Comparison of ENCODE assay signal across 8 mouse cellular contexts in the genomic region with DNA sequence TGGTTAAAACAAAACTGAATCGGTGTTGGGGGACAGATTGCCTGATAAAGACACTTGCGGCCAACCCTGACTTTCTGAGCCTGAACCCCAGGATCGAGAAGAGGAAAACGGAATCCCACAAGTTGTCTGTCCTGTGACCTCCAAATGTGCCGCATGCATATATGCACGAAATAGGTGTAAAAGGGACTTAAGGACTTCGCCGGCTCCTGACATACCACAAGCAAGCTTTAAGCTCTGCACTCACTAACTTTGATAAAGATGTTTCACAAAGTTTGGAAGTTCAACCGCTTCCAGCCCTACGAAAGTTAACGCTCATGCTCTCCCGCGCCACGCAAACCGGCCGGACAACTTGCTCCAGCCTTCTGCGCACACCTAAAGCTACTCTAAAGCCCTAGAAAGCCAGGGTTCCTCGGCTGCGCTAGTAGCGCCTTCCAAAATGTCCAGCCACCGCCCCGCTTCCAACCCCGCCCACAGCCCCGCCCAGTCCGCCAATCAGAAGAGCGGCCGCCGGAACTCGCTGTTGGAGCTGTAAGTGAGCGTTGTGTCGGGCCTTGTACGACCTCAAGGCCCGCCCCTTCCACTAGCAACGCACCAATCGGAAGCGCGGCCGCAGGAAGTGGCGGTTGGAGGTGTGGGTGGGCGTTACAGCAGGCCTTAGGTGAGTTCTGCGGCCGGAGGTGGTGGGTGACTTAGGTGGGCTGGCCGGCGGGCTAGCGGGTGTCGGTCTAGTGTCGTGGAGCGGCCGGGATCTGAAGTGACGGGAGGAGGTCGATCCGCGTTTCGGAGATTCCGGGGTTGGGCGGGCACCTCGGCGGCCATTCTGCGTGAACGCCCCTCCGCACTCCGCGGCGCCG. TPM values are rescaled to one million over a fixed set of nuclear protein-coding genes. Genes with fewer than 3 reads are reported as not detected.
DNase-seq lines count a peak whose midpoint lies in the region; ATAC-seq lines count a peak whose summit lies in the region.

Gene Supt20 (plus strand): TSS at position 606 of the 854 bp plus-strand sequence.

- peak; percentile 97 for DNase-seq in CD4-positive, CD25-positive, alpha-beta regulatory T cell, adult 2 months (ENCODE audit: low read depth, low spot score)
- DNase-seq in fat pad, adult 2 months (ENCODE audit: extremely low read depth, low read depth, low spot score): peak; percentile 67
- DNase-seq in kidney, postnatal 10 days: peak; percentile 97
- peak; percentile 86 to 91 for DNase-seq in natural killer cell, adult 2 months (ENCODE audit: low spot score in 2 of 2)

- peak; percentile 96 for ATAC-seq in heart, embryonic 13.5 days (ENCODE audit: extremely low read depth, insufficient number of reproducible peaks, low FRiP score, low TSS enrichment)
- ATAC-seq in liver, embryonic 12.5 days: peak; percentile 99
- peak; percentile 99 for ATAC-seq in stomach, embryonic 15.5 days (ENCODE audit: insufficient read depth, low FRiP score, low read depth)

- H3K4me3 ChIP-seq in brown adipose tissue, adult 24 weeks (ENCODE audit: insufficient read depth, low read depth, low read length): peak within 1 kb of the TSS; percentile 98
- H3K4me3 ChIP-seq in heart, embryonic 13.5 days: peak within 1 kb of the TSS; percentile 85
- H3K4me3 ChIP-seq in liver, embryonic 12.5 days: peak within 1 kb of the TSS; percentile 77
- peak within 1 kb of the TSS; percentile 77 for H3K4me3 ChIP-seq in stomach, embryonic 15.5 days (replicated peaks)

- H3K9ac ChIP-seq in heart, embryonic 13.5 days: peak within 1 kb of the TSS; percentile 89
- peak within 1 kb of the TSS; percentile 71 for H3K9ac ChIP-seq in liver, embryonic 12.5 days
- H3K9ac ChIP-seq in stomach, embryonic 15.5 days: peak within 1 kb of the TSS; percentile 65

- 1% methylated on average over 65 of the region's 65 CpGs for WGBS in heart, embryonic 13.5 days
- WGBS in liver, embryonic 12.5 days (ENCODE audit: insufficient replicate concordance): under 1% methylated on average over 65 of the region's 65 CpGs
- WGBS in stomach, embryonic 15.5 days: under 1% methylated on average over 65 of the region's 65 CpGs

- H3K36me3 ChIP-seq in heart, embryonic 13.5 days: peaks cover 27% of the 10 kb centered on the region
- peaks cover 29% of the 10 kb centered on the region for H3K36me3 ChIP-seq in liver, embryonic 12.5 days
- peaks cover 11% of the 10 kb centered on the region; the same call in 1 of the 2 replicates for H3K36me3 ChIP-seq in stomach, embryonic 15.5 days

- H3K27ac ChIP-seq in brown adipose tissue, adult 24 weeks (replicated peaks; ENCODE audit: low read depth, low read length): peak within 1 kb of the TSS; percentile 83
- peak within 1 kb of the TSS; percentile 94 for H3K27ac ChIP-seq in heart, embryonic 13.5 days (replicated peaks)
- H3K27ac ChIP-seq in liver, embryonic 12.5 days: peak within 1 kb of the TSS; percentile 90
- peak within 1 kb of the TSS; percentile 89 for H3K27ac ChIP-seq in stomach, embryonic 15.5 days

- no peaks in the 10 kb centered on the region for H3K4me1 ChIP-seq in brown adipose tissue, adult 24 weeks (ENCODE audit: control insufficient read depth, insufficient read depth, insufficient read length, low read length)
- peaks cover 8% of the 10 kb centered on the region for H3K4me1 ChIP-seq in heart, embryonic 13.5 days
- H3K4me1 ChIP-seq in liver, embryonic 12.5 days: peaks cover 30% of the 10 kb centered on the region
- H3K4me1 ChIP-seq in stomach, embryonic 15.5 days: 0 out of 2 replicates have a peak, but pooled peaks cover 6% of the 10 kb centered on the region

- no peaks in the 10 kb centered on the region for H3K27me3 ChIP-seq in heart, embryonic 13.5 days (replicated peaks)
- no peaks in the 10 kb centered on the region for H3K27me3 ChIP-seq in liver, embryonic 12.5 days (replicated peaks)
- 0 out of 2 replicates have a peak, but pooled peaks cover 3% of the 10 kb centered on the region for H3K27me3 ChIP-seq in stomach, embryonic 15.5 days (replicated peaks)

- H3K9me3 ChIP-seq in heart, embryonic 13.5 days: no peaks in the 10 kb centered on the region
- H3K9me3 ChIP-seq in liver, embryonic 12.5 days (replicated peaks): no peaks in the 10 kb centered on the region
- no peaks in the 10 kb centered on the region for H3K9me3 ChIP-seq in stomach, embryonic 15.5 days

- peak within 1 kb of the TSS; percentile 87 for H3K4me2 ChIP-seq in heart, embryonic 13.5 days
- H3K4me2 ChIP-seq in liver, embryonic 12.5 days: peak within 1 kb of the TSS; percentile 74
- peak within 1 kb of the TSS; percentile 86 for H3K4me2 ChIP-seq in stomach, embryonic 15.5 days

RNA-seq across cellular contexts. Expression of gene Supt20, which starts in this region (rescaled TPM):
- polyA plus RNA-seq in brown adipose tissue, adult 24 weeks (2012; ENCODE audit: insufficient read depth, insufficient read length, missing spikeins): 10.1 and 15.9 TPM in 2 replicates
- polyA plus RNA-seq in heart, embryonic 13.5 days (2015; fragmentation: Nextera tagmentation; extraction: Ambion mirVana): 61.4 and 61.9 TPM in 2 replicates
- 49.8 and 50.0 TPM in 2 replicates for polyA plus RNA-seq in liver, embryonic 12.5 days (2016; fragmentation: Nextera tagmentation; extraction: Ambion mirVana)
- polyA plus RNA-seq in stomach, embryonic 15.5 days (2015; fragmentation: Nextera tagmentation; extraction: Ambion mirVana): 81.1 and 85.0 TPM in 2 replicates

Comparison
In these comparisons a context has a peak if more than half of its experiments do, and no peak if none do; other contexts are left out.
1. Peak in every context shown above with its lines: DNase-seq, ATAC-seq, H3K4me3 ChIP-seq and H3K27ac ChIP-seq.